Mouse (Mus musculus): ENCODE results near the gene Tm4sf20. TPM values are rescaled to one million over a fixed set of nuclear protein-coding genes. Genes with fewer than 3 reads are reported as not detected.

The Tm4sf20 gene
- polyA plus RNA-seq, 1 experiment from 2014 or later, result 0.21 TPM

DNA sequence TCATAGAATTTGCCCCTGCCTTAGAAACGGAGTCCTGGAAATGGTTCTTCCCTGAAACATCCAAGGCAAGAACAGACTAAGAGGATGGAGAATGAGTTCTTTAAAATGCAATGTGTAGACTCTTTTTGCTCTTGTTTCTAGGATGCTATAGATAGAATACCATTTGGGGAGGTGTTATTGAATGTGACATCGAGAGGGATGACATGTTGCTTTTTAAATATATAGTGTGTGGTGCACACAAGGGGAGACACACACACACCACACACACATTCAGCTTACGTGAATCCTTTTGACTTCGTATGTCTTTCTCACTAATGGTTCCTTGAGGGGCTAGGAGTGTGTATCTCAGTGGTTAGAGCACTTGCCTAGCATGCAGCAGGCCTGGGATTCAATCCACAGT, 7.0 kb upstream of the Tm4sf20 start:
- ATAC-seq (ENCODE audit: insufficient number of reproducible peaks, low FRiP score, low TSS enrichment, low read depth), result no peak
- Histone ChIP-seq H3K4me1 (no peaks in the 10 kb centered on the region), H3K4me2 (replicated peaks) (no peak overlapping the region), H3K27ac (replicated peaks) (no peak overlapping the region), H3K4me3 (replicated peaks) (no peak overlapping the region), H3K36me3 (no peaks in the 10 kb centered on the region), H3K9ac (no peak overlapping the region), H3K9me3 (replicated peaks) (no peaks in the 10 kb centered on the region), H3K27me3 (no peaks in the 10 kb centered on the region)
- WGBS, result 91% methylated on average over 4 of the region's 4 CpGs

DNA sequence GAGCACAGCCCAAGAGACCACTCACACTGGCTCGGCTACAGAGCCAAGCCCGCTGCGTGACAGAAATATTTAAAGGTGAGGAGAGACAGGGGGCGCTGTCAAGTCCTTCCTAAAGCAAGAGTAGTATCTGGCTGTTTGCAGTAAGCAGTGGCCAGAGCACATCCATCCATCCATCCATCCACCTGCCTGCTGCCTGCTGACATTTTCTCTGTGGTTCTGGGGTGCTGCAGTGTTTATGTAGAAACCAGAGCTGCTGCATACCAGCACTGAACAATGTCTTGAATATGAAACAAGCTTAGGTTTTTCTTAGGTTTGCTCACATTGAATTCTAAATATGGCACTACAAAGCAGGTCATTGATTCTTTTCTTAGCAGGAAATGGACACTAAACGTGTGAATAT, 4.9 kb upstream of the Tm4sf20 start:
- H3K4me2 ChIP-seq (replicated peaks), result no peak overlapping the region
- no peaks in the 10 kb centered on the region for H3K27me3 ChIP-seq
- H3K36me3 ChIP-seq, result no peaks in the 10 kb centered on the region
- no peak overlapping the region for H3K4me3 ChIP-seq (replicated peaks)
- no peaks in the 10 kb centered on the region for H3K9me3 ChIP-seq (replicated peaks)
- H3K27ac ChIP-seq (replicated peaks), result no peak overlapping the region
- no peaks in the 10 kb centered on the region for H3K4me1 ChIP-seq
- ATAC-seq (ENCODE audit: insufficient number of reproducible peaks, low FRiP score, low TSS enrichment, low read depth), result no peak
- 77% methylated on average over 5 of the region's 5 CpGs for WGBS
- no peak overlapping the region for H3K9ac ChIP-seq

GRCm38 (mm10) chr1:82772428-82772827, 4.2 kb upstream of the Tm4sf20 start:
- Histone ChIP-seq H3K4me1 (no peaks in the 10 kb centered on the region), H3K4me3 (replicated peaks) (no peak overlapping the region), H3K27ac (replicated peaks) (no peak overlapping the region), H3K9ac (no peak overlapping the region), H3K4me2 (replicated peaks) (no peak overlapping the region), H3K36me3 (no peaks in the 10 kb centered on the region), H3K9me3 (replicated peaks) (no peaks in the 10 kb centered on the region), H3K27me3 (no peaks in the 10 kb centered on the region)
- ATAC-seq (ENCODE audit: insufficient number of reproducible peaks, low FRiP score, low TSS enrichment, low read depth), result no peak
- WGBS, result 72% methylated on average over 4 of the region's 4 CpGs

GRCm38 (mm10) chr1:82771022-82771586, 2.8 kb upstream of the Tm4sf20 start, which contains the start of gene Gm47791:
Gene Gm47791, minus strand, starts transcription at chr1:82771243.
- Histone ChIP-seq H3K9ac (no peak within 1 kb of the TSS), H3K4me1 (no peaks in the 10 kb centered on the region), H3K27ac (replicated peaks) (no peak within 1 kb of the TSS), H3K36me3 (no peaks in the 10 kb centered on the region), H3K27me3 (no peaks in the 10 kb centered on the region), H3K9me3 (replicated peaks) (no peaks in the 10 kb centered on the region), H3K4me3 (replicated peaks) (no peak within 1 kb of the TSS), H3K4me2 (replicated peaks) (no peak within 1 kb of the TSS)
- WGBS, result 87% methylated on average over 15 of the region's 15 CpGs
- no peak for ATAC-seq (ENCODE audit: insufficient number of reproducible peaks, low FRiP score, low TSS enrichment, low read depth)

- H3K9me3 ChIP-seq (replicated peaks), result no peaks in the 10 kb centered on the region
- no peak overlapping the region for H3K9ac ChIP-seq
- no peak overlapping the region for H3K4me2 ChIP-seq (replicated peaks)
- no peak for ATAC-seq (ENCODE audit: insufficient number of reproducible peaks, low FRiP score, low TSS enrichment, low read depth)
- no peak overlapping the region for H3K4me3 ChIP-seq (replicated peaks)
- no peak overlapping the region for H3K27ac ChIP-seq (replicated peaks)
- 0 out of 2 replicates have a peak, but pooled peaks cover 3% of the 10 kb centered on the region for H3K36me3 ChIP-seq
- no peaks in the 10 kb centered on the region for H3K27me3 ChIP-seq
- H3K4me1 ChIP-seq, result no peaks in the 10 kb centered on the region
- 65% methylated on average over 4 of the region's 4 CpGs for WGBS
These were observed 1.6 kb downstream of the Tm4sf20 start for GRCm38 (mm10) chr1:82766641-82767040.

- 58% methylated on average over 1 of the region's 1 CpGs for WGBS
- Histone ChIP-seq H3K4me3 (replicated peaks) (no peak overlapping the region), H3K4me1 (no peaks in the 10 kb centered on the region), H3K9ac (no peak overlapping the region), H3K27me3 (no peaks in the 10 kb centered on the region), H3K4me2 (replicated peaks) (no peak overlapping the region), H3K36me3 (0 out of 2 replicates have a peak, but pooled peaks cover 3% of the 10 kb centered on the region), H3K27ac (replicated peaks) (no peak overlapping the region), H3K9me3 (replicated peaks) (no peaks in the 10 kb centered on the region)
- ATAC-seq (ENCODE audit: insufficient number of reproducible peaks, low FRiP score, low TSS enrichment, low read depth), result no peak
These were observed 2.0 kb downstream of the Tm4sf20 start for GRCm38 (mm10) chr1:82766227-82766626.

DNA sequence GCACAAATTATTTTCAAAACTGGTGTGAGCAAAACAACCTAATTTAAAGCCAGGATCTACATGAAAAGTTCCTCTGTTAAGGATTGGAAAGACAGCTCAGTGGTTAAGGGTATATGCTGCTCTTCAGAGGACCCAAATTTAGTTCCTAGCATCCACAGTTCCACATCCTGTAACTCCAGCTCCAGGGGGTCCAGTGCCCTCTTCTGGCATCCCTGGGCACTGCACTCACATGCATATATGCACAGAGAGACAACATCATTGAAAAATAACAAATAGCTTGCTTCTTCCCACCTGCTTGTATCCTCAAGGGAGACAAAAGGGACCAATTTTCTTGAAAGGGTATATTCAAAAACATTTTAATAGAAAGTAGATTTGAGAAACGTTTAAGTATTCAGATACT, 6.0 kb downstream of the Tm4sf20 start:
- Histone ChIP-seq H3K9ac (no peak overlapping the region), H3K27me3 (no peaks in the 10 kb centered on the region), H3K4me2 (replicated peaks) (no peak overlapping the region), H3K36me3 (0 out of 2 replicates have a peak, but pooled peaks cover 3% of the 10 kb centered on the region), H3K4me1 (no peaks in the 10 kb centered on the region), H3K27ac (replicated peaks) (no peak overlapping the region), H3K4me3 (replicated peaks) (no peak overlapping the region), H3K9me3 (replicated peaks) (no peaks in the 10 kb centered on the region)
- WGBS, result 76% methylated on average over 1 of the region's 1 CpGs
- no peak for ATAC-seq (ENCODE audit: insufficient number of reproducible peaks, low FRiP score, low TSS enrichment, low read depth)

DNA sequence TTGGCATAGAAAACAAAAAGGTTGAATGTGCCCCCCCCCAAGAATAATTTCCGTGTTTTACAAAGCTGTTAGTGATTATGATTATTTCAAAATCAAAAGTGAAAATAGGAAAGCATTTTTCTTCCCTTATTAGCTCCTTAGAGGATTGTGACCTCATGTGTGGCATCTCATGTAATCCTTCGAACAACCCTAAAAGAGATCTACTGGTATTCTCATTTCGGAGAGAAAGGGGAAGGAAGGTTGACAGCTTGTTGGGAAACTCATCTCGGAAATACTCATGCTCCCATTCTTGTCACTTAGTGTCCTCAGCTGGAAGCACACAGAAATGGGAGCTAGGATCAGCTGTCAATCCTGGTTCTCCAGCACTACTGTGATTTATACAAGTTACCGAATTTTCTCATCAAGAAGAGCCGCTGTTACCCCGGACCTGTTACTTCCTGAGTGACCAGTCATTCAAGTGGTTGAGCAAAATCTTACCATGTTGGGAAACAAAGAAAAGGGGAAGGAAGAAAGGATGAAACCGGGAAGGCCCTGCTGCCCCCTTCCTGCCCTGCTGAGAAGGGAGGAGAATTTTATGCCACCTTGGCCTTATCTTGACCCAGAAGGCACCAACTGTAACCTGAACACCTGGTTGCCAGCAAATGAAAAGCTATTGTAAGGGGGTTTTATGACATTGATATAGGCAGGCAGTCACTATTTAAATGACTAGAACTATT, 6.6 kb downstream of the Tm4sf20 start:
- ATAC-seq (ENCODE audit: insufficient number of reproducible peaks, low FRiP score, low TSS enrichment, low read depth), result no peak
- WGBS, result 91% methylated on average over 8 of the region's 8 CpGs

DNA sequence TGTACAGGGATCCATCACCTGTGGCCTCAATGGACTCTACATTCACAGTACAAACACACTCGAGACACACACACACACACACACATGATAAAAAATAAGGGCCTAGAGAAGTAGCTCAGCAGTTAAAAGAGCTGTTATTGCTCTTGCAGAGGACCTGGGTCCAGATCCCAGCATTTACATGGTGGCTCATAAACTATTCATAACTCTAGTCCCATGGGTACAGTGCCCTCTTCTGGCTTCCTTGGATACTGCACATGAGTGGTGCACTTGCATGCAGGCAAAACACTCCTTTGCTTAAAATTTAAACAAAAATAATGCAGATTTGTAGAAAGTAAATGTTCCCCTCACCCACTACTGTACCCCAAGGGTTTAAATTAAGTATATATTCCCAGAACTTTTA, 8.7 kb downstream of the Tm4sf20 start:
- Histone ChIP-seq H3K4me1 (no peaks in the 10 kb centered on the region), H3K9me3 (replicated peaks) (no peaks in the 10 kb centered on the region), H3K36me3 (peaks cover 24% of the 10 kb centered on the region), H3K9ac (no peak overlapping the region), H3K27me3 (no peaks in the 10 kb centered on the region), H3K27ac (replicated peaks) (no peak overlapping the region), H3K4me2 (replicated peaks) (no peak overlapping the region), H3K4me3 (replicated peaks) (no peak overlapping the region)
- ATAC-seq (ENCODE audit: insufficient number of reproducible peaks, low FRiP score, low TSS enrichment, low read depth), result no peak
- whole genome bisulfite sequencing, result 94% methylated on average over 1 of the region's 1 CpGs

More for the DNA sequence above, 6.6 kb downstream of the Tm4sf20 start:
- H3K4me2 ChIP-seq (replicated peaks), result no peak overlapping the region
- no peak overlapping the region for H3K9ac ChIP-seq
- H3K9me3 ChIP-seq (replicated peaks), result no peaks in the 10 kb centered on the region
- peaks cover 6% of the 10 kb centered on the region; the same call in 1 of the 2 replicates for H3K36me3 ChIP-seq
- H3K27me3 ChIP-seq, result no peaks in the 10 kb centered on the region
- H3K4me1 ChIP-seq, result no peaks in the 10 kb centered on the region
- H3K27ac ChIP-seq (replicated peaks), result no peak overlapping the region
- no peak overlapping the region for H3K4me3 ChIP-seq (replicated peaks)

DNA sequence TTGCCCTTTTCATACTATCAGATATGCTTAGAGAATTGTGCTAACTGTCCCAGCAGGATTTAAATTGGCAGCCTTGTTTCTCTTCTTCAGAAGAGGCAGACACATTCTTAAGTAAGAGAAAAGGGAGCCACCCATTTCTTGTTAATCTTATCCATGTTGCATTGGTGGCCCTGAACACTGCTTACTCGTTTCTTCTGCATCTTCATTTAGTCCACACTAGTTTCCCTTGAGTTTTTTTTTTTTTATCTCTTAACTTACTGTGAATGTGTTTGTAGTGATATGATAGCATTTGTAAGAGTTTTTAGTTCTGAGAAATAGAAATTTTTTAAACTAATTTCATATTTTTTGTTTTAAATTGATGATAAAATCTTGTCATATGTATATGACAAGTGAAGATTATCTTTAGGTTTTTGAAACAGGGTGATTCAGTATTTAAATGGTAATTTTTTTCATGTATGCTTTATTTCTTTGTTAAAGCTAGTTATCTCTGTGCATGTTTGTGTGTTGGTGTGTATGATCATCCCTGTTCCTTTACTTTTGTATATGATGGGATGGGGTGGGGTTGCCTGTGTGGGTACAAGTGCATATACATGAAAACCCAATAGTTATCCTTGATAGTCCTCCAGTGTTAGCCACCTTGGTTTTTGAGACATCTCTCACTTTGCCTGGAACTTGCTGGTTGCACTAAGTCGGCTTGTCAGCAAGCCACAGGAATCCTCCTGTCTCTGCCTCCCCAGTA, 20.4 kb downstream of the Tm4sf20 start:
- Histone ChIP-seq H3K4me1 (no peaks in the 10 kb centered on the region), H3K4me2 (replicated peaks) (no peak overlapping the region), H3K4me3 (replicated peaks) (no peak overlapping the region), H3K9ac (no peak overlapping the region), H3K36me3 (peaks cover 16% of the 10 kb centered on the region), H3K9me3 (replicated peaks) (no peaks in the 10 kb centered on the region), H3K27ac (replicated peaks) (no peak overlapping the region), H3K27me3 (no peaks in the 10 kb centered on the region)
- WGBS, result 83% methylated on average over 2 of the region's 2 CpGs
- no peak for ATAC-seq (ENCODE audit: insufficient number of reproducible peaks, low FRiP score, low TSS enrichment, low read depth)

DNA sequence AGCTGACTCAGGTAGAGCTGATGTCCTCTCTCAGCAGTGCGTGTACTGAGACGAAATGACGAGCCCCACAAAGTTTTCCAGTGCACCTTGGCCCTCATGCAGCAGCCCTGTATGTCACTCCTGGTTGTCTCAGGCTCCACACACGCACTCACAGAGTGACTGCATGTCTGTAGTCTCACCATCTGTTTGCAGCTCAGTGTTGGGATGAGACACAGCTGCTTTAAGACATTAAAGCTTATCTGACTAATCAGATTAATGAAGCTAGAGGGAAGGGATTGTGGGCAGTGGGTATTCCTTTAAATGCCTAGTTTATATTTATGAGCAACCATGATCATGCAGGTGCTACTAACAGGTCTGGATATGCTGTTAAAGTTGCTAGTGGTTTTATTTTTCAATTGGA, 21.9 kb downstream of the Tm4sf20 start:
- WGBS, result 65% methylated on average over 4 of the region's 4 CpGs
- no peaks in the 10 kb centered on the region for H3K9me3 ChIP-seq (replicated peaks)
- H3K9ac ChIP-seq, result no peak overlapping the region
- no peak overlapping the region for H3K4me3 ChIP-seq (replicated peaks)
- no peak overlapping the region for H3K27ac ChIP-seq (replicated peaks)
- H3K36me3 ChIP-seq, result peaks cover 20% of the 10 kb centered on the region
- no peak overlapping the region for H3K4me2 ChIP-seq (replicated peaks)
- no peak for ATAC-seq (ENCODE audit: insufficient number of reproducible peaks, low FRiP score, low TSS enrichment, low read depth)
- no peaks in the 10 kb centered on the region for H3K4me1 ChIP-seq
- no peaks in the 10 kb centered on the region for H3K27me3 ChIP-seq
